Mouse (Mus musculus): ENCODE data around the gene Ccng1.
"Not testable (repeated sequence)": the region's sequence is repeated elsewhere in the genome, so short reads cannot be mapped to it uniquely, and the experiment has no call there.

Ccng1 gene

GRCm38 (mm10) chr11:40718324-40718723, 36.8 kb downstream of the Ccng1 start:
- DNase-seq (ENCODE audit: low spot score in 2 of 2): no peak

DNA sequence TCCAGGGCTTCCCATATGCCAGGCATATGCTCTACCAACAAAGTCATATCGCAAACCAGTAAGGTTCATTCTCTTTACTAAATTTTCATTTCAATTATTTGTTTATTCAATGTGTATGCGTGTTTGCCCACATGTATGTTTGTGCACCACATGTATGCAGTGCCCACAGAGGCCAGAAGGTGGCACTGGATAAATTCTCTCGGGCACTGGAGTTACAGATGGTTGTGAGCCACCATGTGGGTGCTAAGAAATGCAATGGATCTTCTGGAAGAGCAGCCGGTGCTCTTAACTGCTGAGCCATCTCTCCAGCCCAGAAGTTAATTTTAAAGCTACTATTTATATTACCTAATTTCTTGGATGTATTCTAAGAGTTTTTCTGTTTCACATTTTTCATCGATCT, 39.6 kb downstream of the Ccng1 start:
- DNase-seq (ENCODE audit: low spot score in 2 of 2): peak; percentile 49 to 51

DNA sequence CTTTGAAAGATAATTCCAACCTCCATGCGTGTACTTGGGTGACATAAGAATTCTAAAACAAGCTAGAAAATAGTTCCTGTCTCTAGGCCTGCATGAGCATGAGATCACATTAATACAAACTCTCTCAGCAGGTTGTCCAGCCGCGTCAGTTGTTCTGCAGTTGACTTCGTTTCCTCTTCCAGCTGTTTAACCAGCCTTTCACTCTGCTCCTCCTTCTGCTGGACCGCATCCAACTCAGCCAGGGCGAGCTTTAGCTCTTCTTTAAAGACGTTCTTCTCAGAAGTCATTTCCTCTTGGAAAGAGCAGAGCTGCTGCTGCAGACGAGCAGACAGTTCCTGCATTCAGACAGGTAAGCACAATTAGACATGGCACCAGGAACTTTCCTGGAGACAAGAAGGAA, 41.3 kb downstream of the Ccng1 start:
- peak in 1 of 2 experiments; percentile 37 for DNase-seq (ENCODE audit: low spot score in 2 of 2)

- DNase-seq (ENCODE audit: low spot score in 2 of 2): not testable (repeated sequence)
These were observed 45.2 kb downstream of the Ccng1 start for GRCm38 (mm10) chr11:40709899-40710298.
